Mouse (Mus musculus) heart, adult 9 months (tissue): ENCODE measurements at regions not wholly inside any gene's neighbourhood (a gene's known extent, or its start where the extent isn't known, plus 50 kb on each side); places are given as distances from the start of the nearest gene placed in this dataset.
"Not testable (repeated sequence)": the region's sequence is repeated elsewhere in the genome, so short reads cannot be mapped to it uniquely, and the experiment has no call there.

ENCODE experiments used
- DNase-seq, 2 experiments: peaks; one replicate each; pipeline ENCODE4 v3.0.0; 2022; ENCODE audit warnings: low spot score in 2 of 2

- no peak for DNase-seq
These were observed 190.3 kb upstream of the Plcz1 start for GRCm38 (mm10) chr6:140231537-140231936.

DNA sequence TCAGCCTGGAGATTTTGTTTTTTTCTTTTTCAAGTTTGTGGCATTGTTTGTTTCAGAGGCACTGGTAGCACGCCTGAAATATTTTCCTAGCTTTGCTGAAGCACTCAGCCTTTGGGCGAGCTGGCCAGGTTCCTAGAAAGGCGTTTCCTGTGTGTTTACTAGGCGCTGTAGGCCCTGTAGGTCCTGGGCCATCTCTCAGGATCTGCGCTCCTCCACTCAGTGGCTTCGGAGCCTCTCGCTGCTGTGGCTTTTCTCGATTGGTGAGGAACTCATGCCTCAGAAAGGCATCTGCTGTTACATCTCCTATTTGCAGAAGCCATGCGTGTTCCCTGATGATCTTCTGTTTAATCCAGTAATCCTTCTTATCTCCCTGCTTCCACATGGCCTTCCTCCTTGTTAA is 188.0 kb upstream of the Plcz1 start:
- DNase-seq, result peak; percentile 25 to 44

DNA sequence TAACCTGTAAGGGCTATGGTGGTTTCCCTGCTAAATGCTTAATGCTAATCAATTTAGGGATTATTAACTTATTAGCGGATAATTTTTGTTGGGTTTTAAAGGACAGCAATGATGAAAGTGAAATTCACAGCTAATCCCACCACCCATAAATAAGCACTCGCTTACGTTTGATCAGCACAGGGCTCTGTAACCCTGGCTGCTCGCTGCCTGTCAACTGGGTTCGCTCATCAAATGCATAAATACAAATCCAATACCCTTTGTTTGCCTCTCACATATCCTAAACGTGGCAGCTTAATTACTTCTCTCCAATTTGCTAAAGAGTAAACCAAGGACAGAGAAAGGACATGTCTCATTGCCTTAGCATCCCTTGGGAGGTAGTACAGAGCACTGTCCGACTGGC is 187.5 kb upstream of the Plcz1 start:
- no peak for DNase-seq

DNA sequence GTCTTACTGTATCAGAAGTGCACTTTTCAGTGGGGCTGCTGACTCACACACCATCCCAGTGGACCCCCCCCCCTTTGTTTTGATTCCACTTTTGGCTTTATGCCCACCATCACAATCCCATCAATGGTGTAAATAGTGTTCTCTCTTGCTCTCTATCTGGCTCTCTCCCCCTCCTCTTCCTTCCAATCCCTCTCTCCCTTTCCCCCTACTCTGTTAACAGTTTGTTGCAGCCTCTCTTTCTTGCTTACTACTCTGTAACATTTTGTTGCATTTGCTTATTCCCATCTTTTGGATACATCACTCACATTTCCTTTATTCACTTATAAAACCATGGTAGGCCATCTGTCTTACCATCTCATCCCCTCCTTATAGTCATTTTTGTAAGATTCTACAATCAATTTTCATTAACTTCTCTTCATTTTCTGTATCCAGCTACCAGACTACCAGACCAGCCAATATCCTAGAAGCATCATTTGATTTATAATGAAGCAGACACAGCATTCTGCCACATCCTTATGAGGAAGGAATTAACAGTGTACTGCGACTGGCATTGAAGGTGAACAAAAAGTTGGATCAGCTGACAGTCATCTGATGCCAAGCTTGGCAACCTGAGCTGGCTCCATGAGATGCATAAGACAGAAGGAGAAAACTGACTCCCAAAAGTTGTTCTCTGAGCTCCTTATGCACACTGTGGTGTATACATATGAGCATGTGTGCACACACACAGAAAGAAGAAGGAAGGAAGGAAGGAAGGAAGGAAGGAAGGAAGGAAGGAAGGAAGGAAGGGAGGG is 181.5 kb upstream of the Plcz1 start:
- DNase-seq, result no peak

GRCm38 (mm10) chr6:140221653-140222272 is 180.5 kb upstream of the Plcz1 start:
- DNase-seq, result no peak

- DNase-seq, result no peak
These were observed 177.5 kb upstream of the Plcz1 start for GRCm38 (mm10) chr6:140218789-140219188.

DNA sequence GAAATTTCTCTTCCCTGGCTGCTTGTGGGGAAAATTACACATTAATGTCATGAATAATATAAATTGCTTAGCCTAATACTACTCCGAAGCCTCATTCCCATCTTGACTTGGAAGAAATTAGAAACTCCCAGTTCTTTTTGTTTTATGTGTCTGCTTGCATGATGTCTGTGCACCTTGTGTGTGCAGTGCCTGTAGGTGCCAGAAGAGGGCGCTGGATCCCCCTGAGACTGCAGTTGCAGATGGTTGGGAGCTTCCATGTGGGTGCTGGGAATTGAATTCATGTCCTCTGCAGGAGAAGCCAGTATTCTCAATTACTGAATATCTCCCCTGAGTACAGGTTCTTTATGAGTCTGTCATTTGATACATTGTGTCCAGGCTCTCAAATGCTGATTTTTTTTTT is 171.1 kb upstream of the Plcz1 start:
- DNase-seq, result no peak

DNA sequence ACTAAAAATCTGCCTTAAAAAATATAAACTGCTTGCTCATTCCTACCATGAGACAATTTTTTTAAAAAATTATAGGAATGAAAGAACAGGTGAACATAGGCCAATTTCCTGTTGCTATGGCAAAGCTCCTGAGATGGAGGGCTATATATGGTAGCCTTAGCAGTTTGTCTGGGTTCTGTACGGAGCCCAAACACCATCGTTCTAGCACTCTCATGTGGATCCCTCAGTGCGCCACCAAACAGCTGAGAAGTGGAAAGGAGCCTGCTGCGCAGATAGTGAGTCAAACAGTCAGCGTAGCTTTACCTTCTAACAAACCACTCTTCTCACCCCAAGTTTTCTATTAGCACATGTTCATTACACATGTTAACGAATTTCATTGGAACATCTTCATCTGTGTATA is 168.9 kb upstream of the Plcz1 start:
- DNase-seq, result no peak

DNA sequence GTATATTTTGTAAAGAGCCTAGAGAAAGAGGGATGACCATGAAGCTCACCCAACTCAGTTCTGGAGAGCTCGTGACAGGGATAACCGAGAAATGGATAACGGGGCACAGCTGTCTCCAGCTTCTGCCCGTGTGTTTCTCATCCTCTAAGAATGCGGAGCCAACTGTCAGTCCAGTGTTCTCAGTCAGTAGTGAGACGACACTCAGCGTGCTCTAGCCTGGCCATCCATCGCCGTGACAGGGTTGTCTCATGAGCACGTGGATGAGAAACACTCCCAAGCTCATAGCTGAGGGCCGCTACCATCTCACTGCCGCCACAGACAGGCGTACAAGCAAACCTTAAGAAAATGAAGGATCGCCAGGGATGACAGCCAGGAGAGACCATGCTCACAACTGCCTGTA is 167.8 kb upstream of the Plcz1 start:
- DNase-seq, result no peak

GRCm38 (mm10) chr6:140208375-140208774 is 167.1 kb upstream of the Plcz1 start:
- no peak for DNase-seq

- not testable (repeated sequence) for DNase-seq
These were observed 165.4 kb upstream of the Plcz1 start for GRCm38 (mm10) chr6:140206676-140207075.

- no peak for DNase-seq
These were observed 160.1 kb upstream of the Plcz1 start for GRCm38 (mm10) chr6:140201356-140201755.

- DNase-seq, result no peak
These were observed 159.1 kb upstream of the Plcz1 start for GRCm38 (mm10) chr6:140200322-140200721.

DNA sequence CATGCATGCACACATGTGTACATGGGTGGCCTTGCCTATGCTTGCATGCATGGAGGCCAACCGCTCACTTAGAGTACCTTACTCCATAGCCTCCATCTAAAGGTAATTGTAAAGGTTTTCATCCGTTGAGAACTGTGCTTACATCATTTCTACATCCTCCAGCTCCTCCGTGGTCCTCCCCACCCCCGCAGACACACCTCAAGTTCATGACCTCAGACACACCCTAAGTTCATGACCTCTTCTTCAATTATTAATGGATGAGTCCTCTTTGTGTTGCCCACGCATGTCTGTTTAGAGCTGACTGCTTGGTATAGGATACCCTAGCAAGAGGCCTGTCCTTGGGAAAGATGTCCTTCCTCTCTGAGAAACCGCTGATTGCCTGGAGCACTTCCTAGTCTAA is 156.8 kb upstream of the Plcz1 start:
- no peak for DNase-seq

GRCm38 (mm10) chr6:140197113-140197675 is 155.9 kb upstream of the Plcz1 start:
- DNase-seq, result no peak

DNA sequence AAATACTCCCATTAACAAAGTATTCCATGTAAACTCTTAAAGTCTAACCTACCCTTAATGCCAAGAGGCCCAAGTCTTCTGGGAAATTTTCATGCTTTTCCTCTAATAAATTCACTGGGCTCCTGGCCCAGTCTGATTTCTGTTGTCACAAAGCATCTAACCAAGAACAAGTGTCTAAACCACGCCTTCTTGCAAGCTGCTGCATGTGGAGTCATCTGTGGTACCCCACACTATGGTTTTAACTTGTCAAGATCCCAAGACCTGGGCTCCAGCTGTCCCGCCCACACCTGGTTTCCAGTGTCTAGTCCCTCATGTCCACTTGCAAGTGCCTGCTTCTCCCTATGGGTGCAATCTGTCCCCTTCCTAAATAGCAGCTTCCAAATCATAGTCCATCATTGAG is 153.0 kb upstream of the Plcz1 start:
- no peak for DNase-seq

DNA sequence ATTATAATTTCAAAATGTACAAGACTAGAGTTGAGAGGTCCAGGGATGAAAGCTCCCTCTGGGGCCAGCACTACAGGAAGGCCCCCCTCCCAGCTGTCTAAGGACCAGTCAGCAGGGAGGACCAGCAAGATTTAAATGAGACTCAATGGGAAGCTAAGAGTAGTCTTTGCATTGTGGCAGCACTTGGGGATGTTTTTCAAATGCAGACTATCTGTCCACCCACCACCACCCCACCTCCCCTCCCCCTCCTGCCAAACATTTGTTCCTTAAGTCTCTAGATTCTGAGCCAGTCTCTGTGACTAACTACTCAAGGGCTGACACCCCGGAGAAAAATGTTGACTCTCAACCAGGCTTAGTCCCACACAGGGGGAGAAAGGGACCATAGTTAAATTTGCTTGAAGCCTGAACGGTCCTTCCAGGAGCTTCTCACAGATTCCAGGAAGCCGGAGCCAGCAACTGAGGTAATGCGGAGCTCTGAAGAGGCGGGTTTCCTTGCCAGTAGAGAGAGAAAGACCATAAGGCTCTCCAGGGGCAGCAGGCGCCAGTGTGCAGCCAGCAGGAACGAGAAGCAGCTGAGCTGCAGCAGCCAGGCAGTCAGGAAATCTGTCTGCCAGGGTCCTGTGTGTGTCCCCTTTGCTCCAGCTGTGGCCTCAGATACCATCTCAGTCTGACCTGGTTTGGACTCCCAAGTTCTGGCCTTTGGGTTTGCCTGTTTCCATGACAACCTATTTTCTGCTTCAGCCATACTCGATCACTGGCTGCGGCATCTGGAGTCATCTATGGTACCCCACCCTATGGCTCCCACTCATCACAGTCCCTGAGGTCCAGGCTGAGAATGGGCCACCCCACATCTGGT is 152.1 kb upstream of the Plcz1 start:
- DNase-seq, result peak; percentile 75

DNA sequence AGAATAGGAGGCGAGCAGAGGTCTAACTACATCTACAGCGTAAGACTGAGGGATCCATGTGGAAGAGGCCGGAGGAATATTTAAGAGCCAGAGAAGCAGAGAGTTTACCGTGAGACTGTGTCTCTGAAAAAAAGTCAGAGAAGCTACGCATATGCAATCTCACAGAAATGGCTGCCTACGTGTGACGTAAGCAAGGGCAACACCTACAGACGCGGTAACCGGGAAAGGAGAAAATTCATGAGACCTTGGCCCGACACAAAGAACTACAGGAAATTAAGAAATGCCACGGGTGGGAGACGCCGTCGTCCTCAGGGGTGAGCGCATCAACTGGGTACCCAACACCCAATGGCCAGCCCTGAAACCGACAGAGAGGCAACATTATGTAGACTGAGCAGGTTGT is 151.3 kb upstream of the Plcz1 start:
- DNase-seq, result no peak

- DNase-seq, result no peak
These were observed 150.1 kb upstream of the Plcz1 start for GRCm38 (mm10) chr6:140191341-140191740.

GRCm38 (mm10) chr6:140189601-140190000 is 148.3 kb upstream of the Plcz1 start:
- DNase-seq, result no peak

- no peak for DNase-seq
These were observed 146.5 kb upstream of the Plcz1 start for GRCm38 (mm10) chr6:140187733-140188132.

GRCm38 (mm10) chr6:140187106-140187505 is 145.8 kb upstream of the Plcz1 start:
- DNase-seq, result no peak
